Mouse (Mus musculus) neural tube, embryonic 13.5 days (tissue): Measurements from ENCODE around the gene Kif9. TPM values are rescaled to one million over a fixed set of nuclear protein-coding genes. Genes with fewer than 3 reads are reported as not detected.

Experiments
- polyA plus RNA-seq: library from polyadenylated mRNA; unstranded; fragments of >200 nt; fragmentation: Nextera tagmentation; extraction: Ambion mirVana; gene quantifications from 2 replicates; pipeline ENCODE4 v1.2.1, GENCODE M21; 2015

Kif9 gene
- polyA plus RNA-seq, 1 experiment from 2014 or later, result 2.5 TPM

Other genes starting within 250 kb of the Kif9 start
- gene Cspg5, start 233.2 kb upstream of the Kif9 start, polyA plus RNA-seq, result 66.5 and 71.1 TPM in 2 replicates
- gene Elp6, start 171.8 kb upstream of the Kif9 start, polyA plus RNA-seq, result 35.8 and 39.2 TPM in 2 replicates
- 45.5 and 47.5 TPM in 2 replicates for gene Scap, start 143.7 kb upstream of the Kif9 start, polyA plus RNA-seq
- 21.5 and 27.8 TPM in 2 replicates for gene Ptpn23, start 68.7 kb upstream of the Kif9 start, polyA plus RNA-seq
- 2.8 and 3.1 TPM in 2 replicates for gene Ngp, start 57.2 kb upstream of the Kif9 start, polyA plus RNA-seq
- gene Klhl18, start 264 bp upstream of the Kif9 start, polyA plus RNA-seq, result 16.6 and 18.6 TPM in 2 replicates
- 35.7 and 36.3 TPM in 2 replicates for gene Setd2, start 55.6 kb downstream of the Kif9 start, polyA plus RNA-seq
- gene Nradd, start 147.5 kb downstream of the Kif9 start, polyA plus RNA-seq, result 38.0 and 39.3 TPM in 2 replicates
- 1.8 and 2.2 TPM in 2 replicates for gene Nbeal2, start 177.2 kb downstream of the Kif9 start, polyA plus RNA-seq
- 105 and 118 TPM in 2 replicates for gene Ccdc12, start 179.5 kb downstream of the Kif9 start, polyA plus RNA-seq